ENCODE assay signal across 20 mouse cellular contexts in genomic region chr4:141993347-141994061, GRCm38 (mm10). TPM values are rescaled to one million over a fixed set of nuclear protein-coding genes. Genes with fewer than 3 reads are reported as not detected.
DNase-seq lines count a peak whose midpoint lies in the region; ATAC-seq lines count a peak whose summit lies in the region.
"Had no signal": no experiment of that assay in that cellular context is flagged by ENCODE, and none has a peak within 500 bp of the region (broad histone marks: within the 10 kb centered on the region; RNA-seq: fewer than 3 reads in every experiment).

No protein-coding gene starts in this region.

- no peaks in the 10 kb centered on the region for H3K36me3 ChIP-seq in lung, embryonic 16.5 days (ENCODE audit: control insufficient read depth, insufficient read depth, low read length)
- H3K36me3 ChIP-seq: forebrain, embryonic 15.5 days; liver, embryonic 15.5 days had no signal

- ATAC-seq in lung, embryonic 16.5 days (ENCODE audit: low read depth) = 0 out of 2 replicates have a peak, but pooled peaks have one; percentile 20
- ATAC-seq in hematopoietic stem cell, adult 5-6 weeks (replicated peaks in 1 of 2; ENCODE audit: insufficient read depth in 1 of 2, low FRiP score in 2 of 2, low TSS enrichment in 1 of 2, low read depth in 1 of 2, poor library complexity in 2 of 2, severe bottlenecking in 2 of 2) = peak; percentile 4 to 5; a peak in 2 of 4 replicates
- no peak for ATAC-seq in activated CD4-positive, CD25-positive, alpha-beta regulatory T cell, adult 4 months
- ATAC-seq: forebrain, embryonic 15.5 days; hindbrain, embryonic 16.5 days had no signal

- intact Hi-C loops in heart, postnatal 14 days (cut with DNase I) = no loop called here

- no peak overlapping the region for H3K4me2 ChIP-seq in lung, embryonic 16.5 days (ENCODE audit: low read depth, low read length)
- H3K4me2 ChIP-seq: forebrain, embryonic 15.5 days; liver, embryonic 15.5 days had no signal

- no peaks in the 10 kb centered on the region for H3K9me3 ChIP-seq in lung, embryonic 16.5 days (ENCODE audit: control insufficient read depth, low read length)
- H3K9me3 ChIP-seq: forebrain, embryonic 15.5 days; liver, embryonic 15.5 days had no signal

- no peaks in the 10 kb centered on the region for H3K27me3 ChIP-seq in lung, embryonic 16.5 days (ENCODE audit: control insufficient read depth, insufficient read depth, low read depth, low read length)
- H3K27me3 ChIP-seq: forebrain, embryonic 15.5 days; liver, embryonic 15.5 days had no signal

- DNase-seq in heart, adult 11 months = peak; percentile 79
- DNase-seq in heart, postnatal 14 days = no peak
- DNase-seq in lung, postnatal 36 days = no peak
- DNase-seq in ovary, postnatal 36 days (ENCODE audit: low spot score) = no peak
- DNase-seq in layer of hippocampus, adult 18-20 months (ENCODE audit: low spot score in 2 of 2) = no peak
- DNase-seq: B cell, adult 2 months; cerebellum, adult 18-20 months; embryo, embryonic 11 days; heart, adult 2 months; layer of hippocampus, adult 9-11 months; right cerebral cortex, postnatal 25 days had no signal

- peaks cover 8% of the 10 kb centered on the region; the same call in 1 of the 2 replicates for H3K4me1 ChIP-seq in lung, embryonic 16.5 days (replicated peaks; ENCODE audit: control insufficient read depth, insufficient read depth, low read length)

- 64% methylated on average over 5 of the region's 5 CpGs for WGBS in lung, embryonic 16.5 days

- H3K4me3 ChIP-seq in lung, embryonic 16.5 days (ENCODE audit: low read length) = no peak overlapping the region
- H3K4me3 ChIP-seq: forebrain, embryonic 15.5 days; heart, adult 2 months; liver, embryonic 15.5 days had no signal

- no peak overlapping the region for H3K27ac ChIP-seq in lung, embryonic 16.5 days (ENCODE audit: low read length)
- H3K27ac ChIP-seq: forebrain, embryonic 15.5 days; heart, adult 2 months; liver, embryonic 15.5 days had no signal

- H3K9ac ChIP-seq in lung, embryonic 16.5 days (ENCODE audit: low read length) = no peak overlapping the region
- H3K9ac ChIP-seq: forebrain, embryonic 15.5 days; liver, embryonic 15.5 days had no signal

RNA-seq across cellular contexts. Expression of gene Fhad1, which starts 21.4 kb away (rescaled TPM):
- total RNA-seq in heart, postnatal 14 days (2021) = under 1 TPM; 0.17 to 0.48 TPM
- 3.2 and 3.3 TPM in 2 replicates for polyA plus RNA-seq in lung, embryonic 16.5 days (2015; fragmentation: Nextera tagmentation; extraction: Ambion mirVana)
- not detected in 2 replicates for total RNA-seq in hematopoietic stem cell, adult 5-6 weeks (2017)
- polyA plus RNA-seq in activated CD4-positive, CD25-positive, alpha-beta regulatory T cell, adult 4 months (2017; shearing (Covaris generic)) = under 1 TPM in 1 of 2 experiments, not detected in 1; 0.85 TPM
- 10 to 100 TPM; 12.8 to 13.1 TPM for total RNA-seq in layer of hippocampus, adult 18-20 months (2021)
- total RNA-seq: gastrocnemius, adult 18-20 months; MEL; neutrophil, adult 5-6 weeks had no signal

Comparison
In these comparisons a context has a peak if more than half of its experiments do, and no peak if none do; other contexts are left out.
1. RNA of gene Fhad1, which starts 21.4 kb away (total RNA-seq): 12.8 to 13.1 TPM in layer of hippocampus, adult 18-20 months; 0.17 to 0.48 TPM in heart, postnatal 14 days and not detected in hematopoietic stem cell, adult 5-6 weeks; every median in the first group is over 4 times any median in the second.